Mouse (Mus musculus): ENCODE data around the gene Prg4.

Gene Prg4

DNA sequence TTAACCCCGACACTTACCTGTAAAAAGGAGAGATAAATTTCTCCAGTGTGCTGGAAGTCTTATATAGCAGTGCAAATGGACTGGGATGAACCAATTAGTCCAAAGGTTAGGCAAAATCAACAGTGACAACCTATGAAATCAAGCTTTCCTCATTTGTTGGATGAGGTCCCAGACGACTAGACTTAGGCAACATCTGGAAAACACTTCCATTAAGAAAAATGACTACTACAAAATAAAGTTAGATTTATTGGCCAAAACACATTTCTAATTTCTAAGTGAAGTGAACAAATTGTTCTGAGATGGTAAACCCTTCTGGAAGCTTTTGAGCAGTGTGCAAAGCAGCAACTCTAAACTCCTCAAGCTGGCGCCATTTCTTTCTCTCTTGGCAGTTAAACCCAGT, at the start of gene Prg4:
Prg4 (minus strand) TSS at position 34 of the 400 bp plus-strand sequence.
- no peak for DNase-seq (ENCODE audit: extremely low spot score, low spot score)

DNA sequence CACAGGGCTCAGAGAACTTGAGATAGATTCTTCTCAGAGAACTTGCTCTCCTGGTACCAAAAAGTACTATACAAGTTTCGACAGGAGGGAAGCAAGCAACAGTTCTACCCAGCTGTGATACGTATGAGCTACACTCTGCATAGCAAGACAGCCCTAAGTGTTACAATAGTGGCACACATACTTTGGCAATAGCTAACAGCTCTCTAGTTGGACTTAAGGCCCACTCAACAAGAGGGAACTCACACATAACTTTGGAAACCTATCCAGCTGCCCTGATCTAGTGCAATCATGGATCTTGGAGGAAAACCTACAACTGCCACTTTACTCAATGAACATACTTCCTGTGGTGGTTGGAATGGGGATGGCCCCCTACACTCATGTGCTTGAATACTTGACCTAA, 47.1 kb upstream of the Prg4 start:
- DNase-seq (ENCODE audit: extremely low spot score, low spot score): no peak

- no peak for DNase-seq (ENCODE audit: extremely low spot score, low spot score)
Measured at GRCm38 (mm10) chr1:150505794-150506193, 39.8 kb upstream of the Prg4 start.

DNA sequence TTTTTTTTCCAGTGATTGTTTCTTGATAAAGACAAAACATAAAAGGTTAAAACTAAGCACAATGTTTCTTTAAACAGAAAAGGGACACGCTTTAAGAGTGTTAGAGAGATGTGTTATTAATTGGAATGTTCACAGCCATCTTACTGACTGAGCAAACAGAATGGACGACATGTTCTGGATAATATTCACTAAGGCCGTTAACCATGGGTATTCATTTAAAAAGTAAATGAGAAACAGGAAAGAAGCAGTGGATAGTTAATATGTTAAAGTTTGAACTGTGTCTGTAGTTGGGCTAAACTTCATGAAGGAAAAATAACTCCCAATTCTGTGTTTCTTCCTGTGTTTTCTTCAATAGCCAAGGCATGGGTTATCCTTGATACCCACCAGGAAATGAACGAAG, 37.4 kb upstream of the Prg4 start:
- no peak for DNase-seq (ENCODE audit: extremely low spot score, low spot score)

GRCm38 (mm10) chr1:150498177-150498576, 32.2 kb upstream of the Prg4 start:
- DNase-seq (ENCODE audit: extremely low spot score, low spot score): no peak

GRCm38 (mm10) chr1:150497690-150498089, 31.7 kb upstream of the Prg4 start:
- DNase-seq (ENCODE audit: extremely low spot score, low spot score): no peak

- DNase-seq (ENCODE audit: extremely low spot score, low spot score): no peak
Measured at GRCm38 (mm10) chr1:150496626-150497302, 30.8 kb upstream of the Prg4 start.

GRCm38 (mm10) chr1:150489148-150489547, 23.2 kb upstream of the Prg4 start:
- DNase-seq (ENCODE audit: extremely low spot score, low spot score): no peak

- peak; percentile 15 for DNase-seq (ENCODE audit: extremely low spot score, low spot score)
Measured at GRCm38 (mm10) chr1:150480674-150481073, 14.7 kb upstream of the Prg4 start.

DNA sequence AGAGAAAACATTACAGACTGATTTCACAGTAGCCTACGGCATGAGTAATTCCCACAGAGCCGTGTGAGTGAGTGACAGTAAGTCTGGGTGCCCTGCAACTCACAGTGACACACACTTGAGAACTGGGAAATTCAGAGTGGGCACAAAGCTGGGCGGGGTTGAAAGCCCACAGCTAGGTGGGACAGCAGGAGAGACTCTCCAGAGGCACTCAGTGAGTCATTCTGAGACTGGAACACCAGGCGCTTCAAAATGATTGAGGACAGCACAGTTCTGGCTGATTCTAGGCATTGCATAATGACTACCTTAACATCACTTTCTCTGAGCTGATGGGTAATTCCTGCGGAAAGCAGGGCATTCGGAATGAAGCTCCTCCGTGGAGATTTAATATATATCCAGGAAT, 6.6 kb upstream of the Prg4 start:
- no peak for DNase-seq (ENCODE audit: extremely low spot score, low spot score)

DNA sequence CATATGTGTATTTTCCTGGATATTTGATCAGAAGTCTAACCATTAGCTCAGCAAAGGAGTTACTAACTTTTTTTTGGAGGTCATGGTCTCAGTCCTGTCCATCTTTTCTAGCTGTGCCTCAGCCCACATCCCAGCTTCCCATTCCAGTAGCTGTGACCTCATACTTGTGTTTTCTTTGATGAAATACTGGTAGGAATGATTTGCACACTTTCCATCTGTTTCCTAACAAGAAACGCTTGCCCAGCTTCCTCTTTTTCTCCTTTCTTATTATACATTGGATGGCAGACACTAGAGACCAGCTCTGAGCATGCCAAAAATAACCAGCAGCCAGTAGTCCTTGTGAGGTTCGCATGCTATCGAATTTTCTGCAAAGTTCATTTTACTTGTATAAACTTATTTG, 4.0 kb upstream of the Prg4 start:
- DNase-seq (ENCODE audit: extremely low spot score, low spot score): no peak

DNA sequence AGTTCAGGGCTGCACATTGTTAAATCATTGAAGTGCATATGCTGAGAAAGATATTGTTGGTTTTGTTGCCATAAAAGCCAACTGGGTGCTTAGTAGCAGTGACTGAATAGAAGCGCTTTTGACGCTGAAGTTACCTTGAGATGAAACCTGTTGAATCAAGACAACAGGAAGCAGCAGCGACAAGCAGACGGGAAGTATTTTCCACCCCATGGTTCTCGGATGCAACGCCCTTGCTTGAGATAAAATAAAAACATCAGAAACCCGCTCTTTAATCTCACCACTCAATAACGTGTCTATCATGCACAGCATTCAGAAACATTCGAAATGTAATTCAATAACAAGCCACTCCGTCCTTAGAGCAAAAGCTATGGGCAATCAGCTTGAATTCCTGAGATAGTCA, 601 bp downstream of the Prg4 start:
- no peak for DNase-seq (ENCODE audit: extremely low spot score, low spot score)

DNA sequence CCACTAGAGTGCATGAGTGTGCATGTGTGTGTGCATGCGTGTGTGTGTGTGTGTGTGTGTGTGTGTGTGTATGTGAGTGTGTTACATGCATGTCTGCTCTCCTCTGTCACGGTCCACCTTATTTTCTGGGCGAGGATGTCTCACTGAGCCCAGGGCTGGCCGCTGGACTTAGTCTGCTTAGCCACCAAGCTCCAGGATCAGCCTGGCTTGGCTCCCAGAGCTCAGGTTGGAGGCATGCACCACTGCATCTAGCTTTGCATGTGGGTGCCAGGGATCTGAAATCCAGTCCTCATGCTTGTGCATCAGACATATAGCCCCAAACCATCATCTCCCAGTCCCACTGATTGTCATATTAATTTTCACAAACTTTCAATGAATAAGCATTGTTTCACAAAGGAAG, 2.3 kb downstream of the Prg4 start:
- no peak for DNase-seq (ENCODE audit: extremely low spot score, low spot score)

- no peak for DNase-seq (ENCODE audit: extremely low spot score, low spot score)
Measured at GRCm38 (mm10) chr1:150463068-150463467, 2.9 kb downstream of the Prg4 start.

DNA sequence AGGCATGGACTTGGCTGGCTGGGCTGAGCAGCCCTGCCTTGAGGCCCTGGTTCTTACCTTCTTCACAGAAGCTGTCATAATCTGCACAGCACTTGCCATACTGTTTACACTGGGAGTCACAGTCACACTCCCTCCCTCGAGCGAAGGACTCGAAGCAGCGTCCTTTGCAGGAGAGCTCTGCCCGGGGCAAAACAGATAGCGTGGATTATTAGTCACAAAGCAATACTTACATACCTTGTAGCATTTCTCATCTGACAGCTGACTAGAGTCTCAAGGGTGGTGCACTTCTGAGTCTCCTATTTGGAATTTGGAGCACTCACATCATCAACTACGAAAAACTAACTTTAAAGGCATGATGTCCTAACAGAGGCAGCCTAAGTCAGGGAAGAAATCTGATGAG, 5.4 kb downstream of the Prg4 start:
- DNase-seq (ENCODE audit: extremely low spot score, low spot score): no peak

DNA sequence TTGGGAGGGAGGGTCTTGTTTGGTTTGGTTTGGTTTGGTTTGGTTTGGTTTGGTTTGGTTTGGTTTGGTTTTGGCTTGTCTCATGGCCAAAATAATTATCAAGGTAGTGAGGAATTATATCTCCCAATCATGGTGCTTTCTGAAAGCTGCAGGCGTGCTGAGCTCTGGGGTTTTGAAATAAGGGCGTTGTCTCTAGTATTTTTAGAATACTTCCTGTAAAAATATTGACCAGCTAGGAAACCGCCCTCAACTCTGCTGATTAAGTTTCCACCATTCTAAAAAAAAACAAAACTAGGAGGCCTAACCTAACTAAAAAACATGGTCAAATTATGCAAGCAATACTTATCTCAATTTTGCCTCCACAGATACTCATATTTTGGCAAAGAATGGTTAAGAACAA, 6.4 kb downstream of the Prg4 start:
- DNase-seq (ENCODE audit: extremely low spot score, low spot score): no peak

- DNase-seq (ENCODE audit: extremely low spot score, low spot score): no peak
Measured at GRCm38 (mm10) chr1:150458977-150459376, 7.0 kb downstream of the Prg4 start.

DNA sequence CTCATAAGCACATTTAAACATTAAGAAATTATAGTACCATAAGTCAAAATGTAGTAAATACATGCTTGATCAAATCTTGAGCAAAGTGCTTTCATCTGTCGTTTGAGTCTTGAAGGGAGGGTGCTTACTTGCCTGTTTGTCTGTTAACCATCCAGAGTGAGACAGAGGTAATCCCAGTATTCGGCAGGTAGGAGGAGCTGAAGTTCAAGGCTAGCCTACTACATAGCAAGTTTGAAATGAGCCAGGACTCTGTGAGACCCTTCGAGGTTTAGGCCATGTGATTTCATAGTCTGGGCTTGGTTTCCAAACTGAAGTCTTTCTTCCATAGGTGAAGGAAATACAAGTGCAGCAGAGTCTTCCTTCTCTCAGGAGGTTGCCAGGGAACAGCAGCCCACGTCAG, 24.2 kb downstream of the Prg4 start:
- no peak for DNase-seq (ENCODE audit: extremely low spot score, low spot score)

GRCm38 (mm10) chr1:150438641-150439040, 27.3 kb downstream of the Prg4 start:
- no peak for DNase-seq (ENCODE audit: extremely low spot score, low spot score)

DNA sequence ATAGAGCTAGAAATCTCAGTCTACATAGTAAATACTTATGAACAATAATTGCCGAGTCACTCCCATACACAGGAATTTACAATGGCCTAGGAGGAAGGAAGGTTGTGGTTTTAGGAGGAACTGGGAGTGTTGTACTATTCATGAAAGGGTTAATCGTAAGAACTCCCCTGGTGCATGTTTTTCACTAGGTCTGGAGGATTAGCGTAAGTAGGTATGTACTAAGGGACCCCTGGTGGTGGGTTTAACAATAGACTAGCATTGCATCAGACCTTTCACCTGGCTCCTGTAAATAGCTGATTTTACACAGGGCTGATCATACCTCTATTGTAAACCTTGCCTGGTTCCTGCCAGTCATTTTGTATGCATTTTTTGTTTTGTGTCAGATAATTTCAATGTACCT, 39.7 kb downstream of the Prg4 start:
- no peak for DNase-seq (ENCODE audit: extremely low spot score, low spot score)

DNA sequence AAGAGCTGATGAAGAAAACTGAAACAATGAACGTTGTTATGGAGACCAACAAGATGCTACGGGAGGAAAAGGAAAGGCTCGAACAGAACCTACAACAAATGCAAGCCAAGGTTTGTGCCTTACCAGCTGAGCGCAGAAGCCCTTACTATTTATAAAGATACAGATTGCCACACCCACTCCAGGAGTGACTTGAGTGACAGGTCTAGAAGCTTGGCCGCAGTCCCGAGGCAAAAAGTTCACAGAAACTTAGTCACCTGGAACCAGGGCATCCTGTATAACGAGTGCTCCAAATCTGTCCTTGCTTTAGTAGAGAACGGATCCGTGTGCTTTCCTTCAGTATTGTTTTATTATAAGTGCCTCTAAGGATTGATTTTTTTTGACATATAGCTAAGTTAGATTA, 40.3 kb downstream of the Prg4 start:
- no peak for DNase-seq (ENCODE audit: extremely low spot score, low spot score)

GRCm38 (mm10) chr1:150418426-150418825, 47.5 kb downstream of the Prg4 start:
- no peak for DNase-seq (ENCODE audit: extremely low spot score, low spot score)

- no peak for DNase-seq (ENCODE audit: extremely low spot score, low spot score)
Measured at GRCm38 (mm10) chr1:150416006-150416405, 50.0 kb downstream of the Prg4 start.

- DNase-seq (ENCODE audit: extremely low spot score, low spot score): no peak
Measured at GRCm38 (mm10) chr1:150409996-150410395, 56.0 kb downstream of the Prg4 start.
